Mouse (Mus musculus): ENCODE measurements at regions not wholly inside any gene's neighbourhood (a gene's known extent, or its start where the extent isn't known, plus 50 kb on each side); places are given as distances from the start of the nearest gene placed in this dataset.

- DNase-seq = no peak
Measured at GRCm38 (mm10) chr2:115338178-115338577, 243.3 kb upstream of the BC052040 start.

- DNase-seq = no peak
Measured at GRCm38 (mm10) chr2:115339034-115339433, 242.5 kb upstream of the BC052040 start.

GRCm38 (mm10) chr2:115342360-115342759 is 239.2 kb upstream of the BC052040 start:
- DNase-seq = no peak

GRCm38 (mm10) chr2:115346551-115346950 is 235.0 kb upstream of the BC052040 start:
- DNase-seq = no peak

- DNase-seq = no peak
Measured at GRCm38 (mm10) chr2:115348263-115348662, 233.3 kb upstream of the BC052040 start.

GRCm38 (mm10) chr2:115371072-115371471 is 210.4 kb upstream of the BC052040 start:
- no peak for DNase-seq

- no peak for DNase-seq
Measured at GRCm38 (mm10) chr2:115375336-115375735, 206.2 kb upstream of the BC052040 start.

GRCm38 (mm10) chr2:115384414-115385180 is 196.9 kb upstream of the BC052040 start:
- no peak for DNase-seq

- DNase-seq = no peak
Measured at GRCm38 (mm10) chr2:115385207-115386168, 196.0 kb upstream of the BC052040 start.

GRCm38 (mm10) chr2:115391575-115391974 is 189.9 kb upstream of the BC052040 start:
- DNase-seq = no peak

GRCm38 (mm10) chr2:115392082-115392762 is 189.3 kb upstream of the BC052040 start:
- DNase-seq = no peak

GRCm38 (mm10) chr2:115394091-115394490 is 187.4 kb upstream of the BC052040 start:
- DNase-seq = no peak

- no peak for DNase-seq
Measured at GRCm38 (mm10) chr2:115398550-115398949, 183.0 kb upstream of the BC052040 start.

- DNase-seq = no peak
Measured at GRCm38 (mm10) chr2:115399107-115399740, 182.3 kb upstream of the BC052040 start.

GRCm38 (mm10) chr2:115399987-115400550 is 181.4 kb upstream of the BC052040 start:
- no peak for DNase-seq

- no peak for DNase-seq
Measured at GRCm38 (mm10) chr2:115402246-115402645, 179.3 kb upstream of the BC052040 start.

- DNase-seq = no peak
Measured at GRCm38 (mm10) chr2:115432476-115432875, 149.0 kb upstream of the BC052040 start.

GRCm38 (mm10) chr2:115441100-115441499 is 140.4 kb upstream of the BC052040 start:
- no peak for DNase-seq

GRCm38 (mm10) chr2:115449783-115450483 is 131.6 kb upstream of the BC052040 start:
- DNase-seq = no peak

GRCm38 (mm10) chr2:115455593-115455992 is 125.9 kb upstream of the BC052040 start:
- DNase-seq = no peak

GRCm38 (mm10) chr2:115456372-115457022 is 125.0 kb upstream of the BC052040 start:
- DNase-seq = no peak
